Mouse (Mus musculus): ENCODE measurements around the gene Wnt3a. TPM values are rescaled to one million over a fixed set of nuclear protein-coding genes. Genes with fewer than 3 reads are reported as not detected.

The Wnt3a gene
- polyA plus RNA-seq, 1 experiment from 2014 or later = 0.77 TPM

GRCm38 (mm10) chr11:59241841-59242240, 48.7 kb downstream of the Wnt3a start:
- no peak overlapping the region for H3K27ac ChIP-seq (replicated peaks)
- WGBS = 52% methylated on average over 3 of the region's 3 CpGs
- H3K27me3 ChIP-seq (replicated peaks; ENCODE audit: low read depth, poor library complexity, severe bottlenecking) = peaks cover 75% of the 10 kb centered on the region

GRCm38 (mm10) chr11:59239796-59240195, 50.8 kb downstream of the Wnt3a start:
- Histone ChIP-seq H3K27ac (replicated peaks) (peak overlapping the region; percentile 21; the same call in 1 of the 2 replicates), H3K27me3 (replicated peaks; ENCODE audit: low read depth, poor library complexity, severe bottlenecking) (peaks cover 70% of the 10 kb centered on the region), H3K4me1 (peaks cover 20% of the 10 kb centered on the region), H3K4me3 (0 out of 2 replicates have a peak overlapping the region, but pooled peaks have one; percentile 26), H3K36me3 (replicated peaks) (no peaks in the 10 kb centered on the region), H3K9me3 (no peaks in the 10 kb centered on the region)
- WGBS = 69% methylated on average over 4 of the region's 4 CpGs
- no peak for DNase-seq (ENCODE audit: low spot score)

More at GRCm38 (mm10) chr11:59241841-59242240, 48.7 kb downstream of the Wnt3a start:
- Histone ChIP-seq H3K4me3 (no peak overlapping the region), H3K36me3 (replicated peaks) (no peaks in the 10 kb centered on the region), H3K9me3 (no peaks in the 10 kb centered on the region), H3K4me1 (peaks cover 20% of the 10 kb centered on the region)
- DNase-seq (ENCODE audit: low spot score) = no peak

GRCm38 (mm10) chr11:59239428-59239785, 51.1 kb downstream of the Wnt3a start:
- Histone ChIP-seq H3K4me1 (peaks cover 20% of the 10 kb centered on the region), H3K27me3 (replicated peaks; ENCODE audit: low read depth, poor library complexity, severe bottlenecking) (peaks cover 66% of the 10 kb centered on the region), H3K27ac (replicated peaks) (peak overlapping the region; percentile 21; the same call in 1 of the 2 replicates), H3K36me3 (replicated peaks) (no peaks in the 10 kb centered on the region), H3K9me3 (no peaks in the 10 kb centered on the region), H3K4me3 (peak overlapping the region; percentile 26; the same call in 1 of the 2 replicates)
- WGBS = 55% methylated on average over 4 of the region's 4 CpGs
- DNase-seq (ENCODE audit: low spot score) = no peak

GRCm38 (mm10) chr11:59238525-59239427, 51.8 kb downstream of the Wnt3a start:
- peak; percentile 85 for DNase-seq (ENCODE audit: low spot score)
- Histone ChIP-seq H3K4me1 (peaks cover 20% of the 10 kb centered on the region), H3K27me3 (replicated peaks; ENCODE audit: low read depth, poor library complexity, severe bottlenecking) (peaks cover 60% of the 10 kb centered on the region), H3K36me3 (replicated peaks) (no peaks in the 10 kb centered on the region), H3K27ac (replicated peaks) (no peak overlapping the region), H3K9me3 (no peaks in the 10 kb centered on the region), H3K4me3 (peak overlapping the region; percentile 26; the same call in 1 of the 2 replicates)
- WGBS = 4% methylated on average over 15 of the region's 15 CpGs

GRCm38 (mm10) chr11:59232797-59233196, 57.8 kb downstream of the Wnt3a start:
- H3K27ac ChIP-seq (replicated peaks) = no peak overlapping the region
- WGBS = 63% methylated on average over 2 of the region's 2 CpGs
- peaks cover 12% of the 10 kb centered on the region for H3K27me3 ChIP-seq (replicated peaks; ENCODE audit: low read depth, poor library complexity, severe bottlenecking)
- no peak overlapping the region for H3K4me3 ChIP-seq
- no peaks in the 10 kb centered on the region for H3K9me3 ChIP-seq
- H3K36me3 ChIP-seq (replicated peaks) = no peaks in the 10 kb centered on the region
- DNase-seq (ENCODE audit: low spot score) = no peak
- peaks cover 9% of the 10 kb centered on the region for H3K4me1 ChIP-seq

GRCm38 (mm10) chr11:59230144-59230760, 60.3 kb downstream of the Wnt3a start:
- Histone ChIP-seq H3K4me3 (no peak overlapping the region; the same call in 1 of the 2 replicates), H3K9me3 (no peaks in the 10 kb centered on the region), H3K4me1 (peaks cover 28% of the 10 kb centered on the region), H3K36me3 (replicated peaks) (no peaks in the 10 kb centered on the region; the same call in 1 of the 2 replicates), H3K27me3 (replicated peaks; ENCODE audit: low read depth, poor library complexity, severe bottlenecking) (no peaks in the 10 kb centered on the region), H3K27ac (replicated peaks) (no peak overlapping the region)
- peak; percentile 77 for DNase-seq (ENCODE audit: low spot score)
- 14% methylated on average over 7 of the region's 7 CpGs for WGBS

GRCm38 (mm10) chr11:59228122-59228953, 62.2 kb downstream of the Wnt3a start, which contains the start of gene Arf1:
TSS of gene Arf1 (minus strand) at chr11:59228270.
- peaks cover 9% of the 10 kb centered on the region for H3K36me3 ChIP-seq (replicated peaks)
- 4% methylated on average over 59 of the region's 59 CpGs for WGBS
- peak; percentile 97 for DNase-seq (ENCODE audit: low spot score)
- peaks cover 39% of the 10 kb centered on the region for H3K4me1 ChIP-seq
- H3K27me3 ChIP-seq (replicated peaks; ENCODE audit: low read depth, poor library complexity, severe bottlenecking) = no peaks in the 10 kb centered on the region
- H3K9me3 ChIP-seq = no peaks in the 10 kb centered on the region
- H3K4me3 ChIP-seq = peak within 1 kb of the TSS; percentile 99
- peak within 1 kb of the TSS; percentile 98 for H3K27ac ChIP-seq (replicated peaks)

- under 1% methylated on average over 51 of the region's 51 CpGs for WGBS
- peaks cover 40% of the 10 kb centered on the region for H3K4me1 ChIP-seq
Measured at GRCm38 (mm10) chr11:59227604-59228121, 62.9 kb downstream of the Wnt3a start.

GRCm38 (mm10) chr11:59226787-59227603, 63.6 kb downstream of the Wnt3a start:
- no peaks in the 10 kb centered on the region for H3K27me3 ChIP-seq (replicated peaks; ENCODE audit: low read depth, poor library complexity, severe bottlenecking)
- H3K9me3 ChIP-seq = no peaks in the 10 kb centered on the region
- H3K4me1 ChIP-seq = peaks cover 40% of the 10 kb centered on the region
- peak overlapping the region; percentile 98 for H3K27ac ChIP-seq (replicated peaks)
- peak overlapping the region; percentile 99 for H3K4me3 ChIP-seq
- H3K36me3 ChIP-seq (replicated peaks) = peaks cover 20% of the 10 kb centered on the region
- no peak for DNase-seq (ENCODE audit: low spot score)
- 7% methylated on average over 21 of the region's 21 CpGs for WGBS

More at GRCm38 (mm10) chr11:59227604-59228121, 62.9 kb downstream of the Wnt3a start:
- peaks cover 14% of the 10 kb centered on the region for H3K36me3 ChIP-seq (replicated peaks)
- H3K27ac ChIP-seq (replicated peaks) = peak overlapping the region; percentile 98
- DNase-seq (ENCODE audit: low spot score) = no peak
- H3K27me3 ChIP-seq (replicated peaks; ENCODE audit: low read depth, poor library complexity, severe bottlenecking) = no peaks in the 10 kb centered on the region
- no peaks in the 10 kb centered on the region for H3K9me3 ChIP-seq
- peak overlapping the region; percentile 99 for H3K4me3 ChIP-seq

GRCm38 (mm10) chr11:59226251-59226650, 64.3 kb downstream of the Wnt3a start:
- H3K36me3 ChIP-seq (replicated peaks) = peaks cover 27% of the 10 kb centered on the region
- no peaks in the 10 kb centered on the region for H3K9me3 ChIP-seq
- H3K4me1 ChIP-seq = peaks cover 43% of the 10 kb centered on the region
- WGBS = 71% methylated on average over 3 of the region's 3 CpGs
- no peaks in the 10 kb centered on the region for H3K27me3 ChIP-seq (replicated peaks; ENCODE audit: low read depth, poor library complexity, severe bottlenecking)
- no peak overlapping the region for H3K27ac ChIP-seq (replicated peaks)
- no peak for DNase-seq (ENCODE audit: low spot score)
- H3K4me3 ChIP-seq = peak overlapping the region; percentile 99

GRCm38 (mm10) chr11:59225167-59225566, 65.4 kb downstream of the Wnt3a start:
- peaks cover 44% of the 10 kb centered on the region for H3K4me1 ChIP-seq
- no peak overlapping the region for H3K27ac ChIP-seq (replicated peaks)
- H3K27me3 ChIP-seq (replicated peaks; ENCODE audit: low read depth, poor library complexity, severe bottlenecking) = no peaks in the 10 kb centered on the region
- H3K9me3 ChIP-seq = no peaks in the 10 kb centered on the region
- no peak for DNase-seq (ENCODE audit: low spot score)
- H3K36me3 ChIP-seq (replicated peaks) = peaks cover 38% of the 10 kb centered on the region
- peak overlapping the region; percentile 99; the same call in 1 of the 2 replicates for H3K4me3 ChIP-seq
- WGBS = 84% methylated on average over 2 of the region's 2 CpGs
